Mouse (Mus musculus) megakaryocyte progenitor cell, adult 5-6 weeks (primary cell): ENCODE measurements around the gene Dcps. TPM values are rescaled to one million over a fixed set of nuclear protein-coding genes. Genes with fewer than 3 reads are reported as not detected.
A peak's percentile ranks its signal among the peaks of the same experiment; 100 is the strongest.

Experiments used
- ATAC-seq: replicated peaks from 2 replicates; pipeline ENCODE4 v1.8.0; 2016; ENCODE audit warnings: mild to moderate bottlenecking, moderate TSS enrichment, inconsistent platforms; ENCODE audit not compliant: poor library complexity
- total RNA-seq, 2 experiments: library from RNA; stranded (forward) in 1 of 2; stranded (reverse) in 1 of 2; fragments of 157-497, 149-512 nt in 1 of 2; fragments of 200-1000 nt in 1 of 2; gene quantifications; 2 replicates each; pipeline versions ENCODE4 v1.2.3 to v1.2.4; 2015 to 2017

Dcps gene
- total RNA-seq, 2 experiments from 2014 or later, result 64.1 to 64.9 TPM

DNA sequence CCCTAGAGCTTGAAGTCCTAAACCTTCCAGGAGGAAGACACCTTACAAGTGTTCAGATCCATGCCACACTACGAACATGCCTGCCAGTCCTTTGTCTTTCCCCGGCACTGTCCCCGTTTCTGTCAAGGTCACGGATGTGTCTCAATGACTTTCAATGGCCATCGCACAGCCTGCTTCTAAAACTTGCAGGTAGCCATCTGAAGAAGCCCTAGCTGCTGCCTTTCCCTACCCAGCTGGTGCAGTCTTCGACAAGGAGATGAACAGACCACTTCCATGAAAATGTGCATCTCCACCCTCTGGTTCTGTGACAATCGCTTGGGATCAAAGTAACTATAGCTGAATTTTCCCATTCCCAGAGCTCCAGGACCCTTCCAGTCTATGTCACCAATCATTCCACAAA is 64.4 kb downstream of the Dcps start:
- no peak for ATAC-seq

DNA sequence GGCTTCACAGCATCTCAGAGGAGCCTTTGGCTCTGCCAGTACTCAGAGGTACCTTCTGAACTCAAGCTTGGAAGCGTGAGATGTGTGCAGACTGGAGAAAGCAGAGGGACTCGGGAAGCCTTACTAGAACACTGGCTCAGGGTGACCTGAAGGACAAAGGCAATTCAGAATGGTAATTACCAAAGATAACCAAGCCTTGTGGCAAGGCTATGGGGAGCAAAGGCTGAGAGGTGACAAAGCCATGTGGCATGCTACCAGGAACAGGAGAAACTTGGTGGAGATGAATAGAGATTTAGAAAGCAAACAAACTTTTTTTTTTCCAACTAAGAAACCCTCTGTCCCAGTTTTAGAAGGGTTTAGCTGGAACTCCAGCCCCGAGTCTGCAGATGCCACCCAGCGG is 65.3 kb downstream of the Dcps start:
- ATAC-seq, result no peak

DNA sequence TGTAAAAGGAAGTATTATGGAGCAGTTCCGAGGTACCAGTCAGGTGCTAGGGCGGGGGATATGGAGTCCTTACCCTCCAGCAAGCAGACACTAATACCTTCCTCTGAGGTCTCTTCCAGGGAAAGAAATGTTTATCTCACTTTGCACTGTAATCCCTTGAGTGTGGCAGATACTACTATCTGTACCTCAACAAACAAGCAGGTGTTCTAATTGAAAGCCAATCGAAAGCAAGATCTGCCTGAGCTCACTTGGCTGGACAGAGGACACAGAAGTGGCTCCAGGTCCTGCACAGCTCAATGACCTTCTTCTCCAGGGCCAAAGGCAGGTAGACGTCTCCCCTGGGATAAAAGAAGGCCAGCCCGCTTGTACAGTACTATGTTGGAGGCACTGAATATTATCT is 65.8 kb downstream of the Dcps start:
- no peak for ATAC-seq

DNA sequence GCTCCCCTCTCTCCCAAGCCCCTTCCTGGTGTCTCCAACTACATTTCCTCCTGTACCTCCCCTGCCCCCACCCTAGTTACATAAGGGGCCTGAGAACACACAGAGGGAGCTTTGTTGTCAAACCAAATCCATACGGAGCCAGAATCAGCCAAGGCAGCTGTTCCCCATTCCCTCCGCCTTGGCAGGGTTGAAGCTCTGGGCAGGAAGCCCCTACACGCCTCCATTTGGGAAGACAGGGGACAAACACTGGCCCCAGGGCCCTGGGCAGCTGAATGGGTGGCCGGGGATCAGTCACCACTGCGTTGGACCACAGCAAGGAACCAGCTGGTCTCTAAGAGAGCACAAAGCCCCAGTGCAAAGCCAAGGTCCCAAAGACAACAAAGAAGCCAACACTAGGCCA is 66.9 kb downstream of the Dcps start:
- no peak for ATAC-seq

DNA sequence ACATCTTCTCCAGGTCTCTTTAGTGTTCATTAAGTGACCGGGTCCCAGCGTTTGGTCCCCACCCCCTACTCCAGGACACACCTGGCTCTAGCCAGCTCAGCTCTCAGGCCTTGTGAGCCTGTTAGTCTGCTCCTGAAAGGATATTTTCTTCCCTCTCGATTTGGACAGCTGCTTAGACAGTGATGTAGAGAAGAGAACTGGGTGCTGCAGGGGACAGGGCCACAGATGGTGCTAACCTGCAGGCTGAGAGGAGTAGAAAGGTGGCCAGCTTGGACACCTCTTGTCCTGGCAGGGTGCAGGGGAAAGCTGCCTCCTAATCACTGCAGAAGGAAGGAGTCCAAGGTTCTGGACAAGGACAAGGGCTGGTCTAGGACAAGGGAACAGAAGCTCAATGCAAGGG is 67.8 kb downstream of the Dcps start:
- no peak for ATAC-seq

DNA sequence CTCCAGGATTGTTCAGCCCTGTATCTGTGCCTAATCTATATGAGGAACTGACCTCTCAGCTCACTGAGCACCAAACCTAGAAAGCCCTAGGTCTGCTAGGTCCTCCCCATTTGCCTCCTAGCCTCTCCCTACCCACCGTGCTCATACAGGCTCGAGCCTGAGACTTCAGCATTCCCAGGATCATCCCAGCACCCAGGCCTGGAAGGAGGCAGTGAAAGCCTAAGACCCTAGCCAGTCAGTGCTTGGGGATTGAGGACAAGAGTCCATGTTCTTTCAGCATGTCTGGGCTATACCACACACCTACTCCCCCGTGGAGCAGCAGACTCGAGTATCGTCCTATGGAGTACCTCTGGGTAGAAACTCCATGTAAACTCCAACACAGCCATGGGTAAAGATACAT is 68.5 kb downstream of the Dcps start:
- ATAC-seq, result no peak

DNA sequence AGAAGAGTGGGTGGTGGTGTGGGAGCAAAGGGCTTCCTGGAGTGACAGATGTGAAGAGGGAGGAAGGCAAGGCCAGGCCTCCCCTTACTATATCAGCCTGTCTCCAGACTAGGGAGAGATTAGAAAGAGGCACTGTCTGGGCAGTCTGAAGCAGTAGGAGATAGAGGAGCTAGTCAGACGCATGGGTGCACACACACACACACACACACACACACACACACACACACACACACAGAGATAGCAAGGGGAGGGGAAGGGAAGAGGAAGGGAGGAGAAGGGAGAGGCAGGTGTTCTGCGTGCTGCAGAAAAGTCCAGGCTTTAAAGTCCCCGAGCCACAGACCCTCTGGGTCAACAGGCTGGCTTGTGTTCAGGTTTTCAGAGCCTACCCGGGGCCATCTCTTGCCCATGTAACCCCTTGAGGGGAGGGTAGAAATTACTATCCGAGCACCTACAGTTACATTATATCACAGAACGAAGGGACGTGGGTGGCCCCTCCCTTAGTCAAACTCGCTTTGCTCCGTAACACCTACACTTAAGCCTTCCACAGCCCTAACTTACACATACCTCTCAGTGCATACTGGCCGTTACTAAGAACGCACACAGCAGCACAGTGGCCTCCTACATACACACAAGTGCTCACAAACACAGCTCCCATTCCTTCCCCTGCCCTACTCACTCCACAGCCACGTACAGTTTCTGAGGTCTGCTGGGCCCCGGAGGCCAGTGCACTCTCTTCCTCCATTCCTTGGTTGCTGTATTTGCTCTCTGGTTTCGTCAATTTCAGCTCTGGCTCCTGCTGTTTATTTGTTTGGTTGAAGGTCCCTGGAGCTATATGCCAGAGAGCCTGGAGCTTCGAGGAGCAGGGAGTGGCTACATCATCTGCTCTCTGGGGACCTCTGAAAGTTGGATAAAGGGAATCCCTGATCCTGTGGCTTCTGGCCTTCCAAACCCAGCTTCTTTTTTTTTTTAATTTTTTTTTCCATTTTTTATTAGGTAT is 69.7 kb downstream of the Dcps start:
- ATAC-seq, result peak; percentile 75

DNA sequence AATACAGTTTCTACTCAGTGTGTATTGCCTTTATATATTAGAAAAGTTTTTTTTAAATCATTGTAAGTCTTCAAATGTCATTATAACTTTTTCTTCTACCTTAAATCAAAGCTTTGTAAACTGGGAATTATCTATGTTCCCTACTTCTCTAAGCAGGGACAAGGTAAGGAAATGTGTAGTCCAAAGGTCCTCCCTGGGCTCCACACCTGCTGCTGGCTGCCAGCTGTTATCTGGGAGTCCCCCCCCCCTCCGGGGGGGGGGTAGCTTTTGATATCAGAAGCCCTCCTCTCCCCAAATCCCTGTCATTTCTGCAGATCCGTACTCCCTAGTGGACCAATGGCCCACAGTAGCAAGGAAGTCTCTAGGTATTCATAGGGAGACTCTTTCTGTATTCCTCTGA is 70.4 kb downstream of the Dcps start:
- ATAC-seq, result no peak

DNA sequence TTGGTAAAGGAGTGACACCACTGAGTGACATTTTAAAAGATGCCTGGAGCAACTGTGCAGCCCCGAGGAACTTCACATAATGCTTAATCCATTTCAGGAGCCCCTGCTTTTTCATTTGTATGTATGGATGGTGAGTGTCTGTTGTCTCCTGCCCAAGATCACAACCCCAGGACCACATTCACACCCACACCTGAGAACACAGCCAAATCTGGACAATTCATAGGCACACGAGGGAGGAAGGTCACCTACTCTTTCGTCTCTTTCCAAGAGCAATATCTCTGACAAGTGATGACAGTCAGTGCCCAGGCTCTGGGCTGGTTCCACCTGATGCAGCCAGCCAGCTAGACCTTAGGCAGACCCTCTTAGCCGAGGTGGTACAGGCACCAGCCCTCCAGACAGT is 71.2 kb downstream of the Dcps start:
- no peak for ATAC-seq

DNA sequence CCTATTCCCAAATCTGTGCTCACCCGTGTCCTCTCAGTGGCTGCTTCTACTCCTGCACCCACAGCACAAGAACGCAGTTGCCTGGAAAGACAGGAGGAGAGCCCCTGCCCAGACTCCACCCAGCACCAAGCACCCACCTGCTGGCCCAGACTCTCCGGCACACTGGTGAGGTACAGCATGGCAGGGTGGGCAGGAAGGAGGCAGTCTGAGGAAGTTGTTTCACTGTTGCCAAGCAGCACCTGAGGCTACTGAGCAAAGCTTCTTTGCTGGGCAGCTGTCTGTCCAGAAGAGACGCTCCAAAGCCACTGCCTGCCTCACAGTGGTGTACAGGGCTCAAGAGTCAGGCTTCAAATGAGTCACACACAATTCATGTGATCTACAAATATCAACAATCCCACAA is 77.1 kb downstream of the Dcps start:
- peak; percentile 21 for ATAC-seq

DNA sequence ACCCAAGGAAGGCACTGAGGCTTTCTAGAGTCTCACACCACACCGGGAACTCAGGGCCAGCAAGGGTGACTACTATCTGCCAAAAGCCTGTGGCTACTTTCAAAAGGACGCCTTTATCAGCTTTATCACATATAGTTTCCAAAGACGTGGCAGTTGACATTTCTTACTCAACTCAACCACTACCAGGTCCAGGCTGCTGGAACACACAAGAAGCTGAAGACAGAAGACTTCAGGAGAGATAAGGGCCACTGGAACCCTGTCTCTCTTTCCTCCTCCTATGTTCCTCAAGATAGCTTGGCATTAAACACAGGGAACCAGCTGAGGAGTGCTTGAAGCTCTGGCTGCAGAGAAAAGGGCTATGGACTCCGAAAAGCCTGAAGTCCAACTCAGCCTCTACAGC is 78.0 kb downstream of the Dcps start:
- ATAC-seq, result peak; percentile 68

DNA sequence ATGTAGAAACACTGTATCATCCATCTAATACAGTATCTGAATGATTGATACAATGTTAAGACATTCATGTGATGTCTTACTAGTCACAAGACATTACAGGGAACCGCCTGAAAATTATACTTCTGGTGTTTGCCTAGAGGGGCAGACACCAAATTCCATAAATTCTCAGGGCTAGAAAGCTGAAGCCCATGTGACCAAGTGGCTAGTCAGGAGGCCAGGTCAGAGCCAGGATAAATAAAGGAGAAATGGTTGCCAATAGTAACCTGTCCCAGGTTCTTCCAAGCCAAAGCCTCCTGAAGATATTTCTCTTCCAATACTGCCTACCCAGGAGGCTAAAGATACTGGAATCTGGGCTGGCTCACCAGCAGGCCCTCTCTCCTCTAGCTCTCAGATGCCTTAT is 80.1 kb downstream of the Dcps start:
- ATAC-seq, result no peak

DNA sequence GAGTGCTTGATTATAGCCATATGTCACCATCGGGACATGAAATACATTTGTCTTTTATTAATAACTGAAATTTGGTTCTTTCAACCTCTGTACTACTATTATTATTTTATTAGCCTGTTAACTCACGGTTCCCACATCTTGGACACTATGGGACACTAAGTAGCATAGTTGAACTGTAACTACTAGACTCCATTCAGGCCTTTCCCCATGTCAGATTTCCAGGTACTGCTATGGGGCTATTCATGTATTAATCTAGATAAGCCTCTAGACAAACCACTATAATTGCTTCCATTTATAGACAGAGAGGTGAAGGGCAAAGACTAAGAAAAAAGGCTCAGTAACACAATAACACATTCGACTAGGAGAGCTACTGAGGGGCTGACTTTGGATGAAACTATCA is 82.5 kb downstream of the Dcps start:
- no peak for ATAC-seq

DNA sequence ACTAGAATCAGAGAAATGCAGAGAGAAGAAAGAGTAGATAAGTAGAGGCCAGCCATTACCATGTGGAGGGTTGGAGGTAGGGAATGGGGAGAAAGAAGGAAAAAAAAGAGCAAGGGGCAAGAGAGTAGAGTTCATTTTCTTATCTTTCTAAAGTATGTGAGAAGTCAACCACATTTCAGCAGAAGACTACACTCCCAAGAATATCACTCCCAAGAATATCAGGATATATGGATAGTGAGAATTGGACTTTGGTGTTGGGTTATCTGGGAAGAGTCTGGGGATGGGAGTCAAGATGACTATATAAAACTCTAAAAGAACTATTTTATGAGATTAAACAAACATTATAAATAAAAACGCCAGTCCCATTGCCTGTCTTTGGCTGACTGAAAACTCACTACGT is 83.0 kb downstream of the Dcps start:
- no peak for ATAC-seq

Other genes starting within 250 kb of the Dcps start
- 37.2 and 38.1 TPM in 2 replicates for gene St3gal4, start 56.8 kb downstream of the Dcps start, total RNA-seq (2015)
- 33.7 and 34.6 TPM in 2 replicates for gene St3gal4, start 56.8 kb downstream of the Dcps start, total RNA-seq (2017)
- gene Srpr, start 24.1 kb upstream of the Dcps start, total RNA-seq (2015), result 82.6 and 84.3 TPM in 2 replicates
- 61.6 and 61.7 TPM in 2 replicates for gene Srpr, start 24.1 kb upstream of the Dcps start, total RNA-seq (2017)
- 7.0 and 7.7 TPM in 2 replicates for gene Tirap, start 24.2 kb upstream of the Dcps start, total RNA-seq (2015)
- gene Tirap, start 24.2 kb upstream of the Dcps start, total RNA-seq (2017), result 10.3 and 10.4 TPM in 2 replicates
- 12.7 and 13.6 TPM in 2 replicates for gene Foxred1, start 35.0 kb upstream of the Dcps start, total RNA-seq (2015)
- gene Foxred1, start 35.0 kb upstream of the Dcps start, total RNA-seq (2017), result 42.8 and 44.8 TPM in 2 replicates
- gene Fam118b, start 91.7 kb upstream of the Dcps start, total RNA-seq (2015), result 36.4 and 52.1 TPM in 2 replicates
- gene Fam118b, start 91.7 kb upstream of the Dcps start, total RNA-seq (2017), result 12.0 TPM in 2 replicates
- gene Rpusd4, start 91.8 kb upstream of the Dcps start, total RNA-seq (2015), result 16.5 and 22.6 TPM in 2 replicates
- gene Rpusd4, start 91.8 kb upstream of the Dcps start, total RNA-seq (2017), result 19.9 and 23.9 TPM in 2 replicates
- 0.67 and 1.3 TPM in 2 replicates for gene Cdon, start 245.1 kb upstream of the Dcps start, total RNA-seq (2015)
- 0.37 and 1.0 TPM in 2 replicates for gene Cdon, start 245.1 kb upstream of the Dcps start, total RNA-seq (2017)